Mouse (Mus musculus): ENCODE results near the gene Slc35b2. TPM values are rescaled to one million over a fixed set of nuclear protein-coding genes. Genes with fewer than 3 reads are reported as not detected.

Slc35b2 gene
- total and polyA plus RNA-seq, 3 experiments = 43.6 to 167 (median 59.7) TPM

- peak; percentile 90 for DNase-seq
Observed at GRCm38 (mm10) chr17:45584096-45584896, 20.6 kb downstream of the Slc35b2 start.

GRCm38 (mm10) chr17:45584939-45585678 is 21.4 kb downstream of the Slc35b2 start:
- DNase-seq = peak; percentile 86

GRCm38 (mm10) chr17:45585725-45586448 is 22.2 kb downstream of the Slc35b2 start:
- peak; percentile 16 for DNase-seq

GRCm38 (mm10) chr17:45586449-45586837 is 22.8 kb downstream of the Slc35b2 start:
- peak; percentile 17 for DNase-seq

GRCm38 (mm10) chr17:45588370-45588769 is 24.7 kb downstream of the Slc35b2 start:
- peak; percentile 5 for DNase-seq

GRCm38 (mm10) chr17:45589236-45589635 is 25.6 kb downstream of the Slc35b2 start:
- DNase-seq = peak; percentile 35

- DNase-seq = peak; percentile 91
Observed at GRCm38 (mm10) chr17:45589844-45590243, 26.2 kb downstream of the Slc35b2 start.

- DNase-seq = peak; percentile 15
Observed at GRCm38 (mm10) chr17:45590410-45590809, 26.7 kb downstream of the Slc35b2 start.

- DNase-seq = peak; percentile 65
Observed at GRCm38 (mm10) chr17:45591701-45592605, 28.3 kb downstream of the Slc35b2 start.

- peak; percentile 76 for DNase-seq
Observed at GRCm38 (mm10) chr17:45592606-45593431, 29.1 kb downstream of the Slc35b2 start.

GRCm38 (mm10) chr17:45593479-45593878 is 29.8 kb downstream of the Slc35b2 start:
- peak; percentile 43 for DNase-seq

GRCm38 (mm10) chr17:45594195-45594594 is 30.5 kb downstream of the Slc35b2 start:
- no peak for DNase-seq

GRCm38 (mm10) chr17:45594881-45595735 is 31.4 kb downstream of the Slc35b2 start:
- DNase-seq = peak; percentile 91

GRCm38 (mm10) chr17:45595736-45596390 is 32.2 kb downstream of the Slc35b2 start:
- no peak for DNase-seq

GRCm38 (mm10) chr17:45596631-45597396 is 33.1 kb downstream of the Slc35b2 start:
- peak; percentile 92 for DNase-seq

- peak; percentile 46 for DNase-seq
Observed at GRCm38 (mm10) chr17:45597787-45598186, 34.1 kb downstream of the Slc35b2 start.

GRCm38 (mm10) chr17:45598376-45598775 is 34.7 kb downstream of the Slc35b2 start:
- DNase-seq = no peak

- no peak for DNase-seq
Observed at GRCm38 (mm10) chr17:45598891-45599290, 35.2 kb downstream of the Slc35b2 start.
